ENCODE assay signal across 8 mouse cellular contexts in genomic region chr6:84425823-84426222, GRCm38 (mm10).
A peak's percentile ranks its signal among the peaks of the same experiment; 100 is the strongest.
DNase-seq lines count a peak whose midpoint lies in the region; ATAC-seq and TF ChIP-seq lines count a peak whose summit lies in the region.

No protein-coding gene starts in this region.

- peak; percentile 63 for TF ChIP-seq CTCF in kidney, adult 2 months (conservative IDR thresholded peaks at IDR 0.05; ENCODE audit: insufficient read depth, insufficient read length, low read depth, low read length)
- TF ChIP-seq CTCF in liver, postnatal 0 days (IDR thresholded peaks at IDR 0.05; ENCODE audit: low read depth) = peak; percentile 68
- TF ChIP-seq CTCF in stomach, postnatal 0 days (IDR thresholded peaks at IDR 0.05; ENCODE audit: low read depth) = peak; percentile 87

- ATAC-seq in kidney, embryonic 14.5 days (ENCODE audit: low FRiP score, low TSS enrichment) = no peak
- 0 out of 2 replicates have a peak, but pooled peaks have one; percentile 61 for ATAC-seq in hindbrain, embryonic 15.5 days (ENCODE audit: low FRiP score, low read depth)
- no peak for ATAC-seq in liver, postnatal 0 days
- 0 out of 2 replicates have a peak, but pooled peaks have one; percentile 51 for ATAC-seq in stomach, postnatal 0 days (ENCODE audit: low FRiP score, low TSS enrichment)

- TF ChIP-seq POLR2A in kidney, adult 2 months (IDR thresholded peaks at IDR 0.05; ENCODE audit: low read depth, low read length) = no peak

- H3K4me3 ChIP-seq in kidney, adult 2 months (ENCODE audit: insufficient read depth, low read depth, low read length) = no peak overlapping the region
- H3K4me3 ChIP-seq in kidney, embryonic 14.5 days (ENCODE audit: low read length) = no peak overlapping the region
- no peak overlapping the region for H3K4me3 ChIP-seq in hindbrain, embryonic 15.5 days
- H3K4me3 ChIP-seq in liver, postnatal 0 days (ENCODE audit: low read depth, low read length) = no peak overlapping the region
- no peak overlapping the region for H3K4me3 ChIP-seq in stomach, postnatal 0 days (ENCODE audit: low read depth, low read length)

- no peak overlapping the region for H3K9ac ChIP-seq in kidney, embryonic 14.5 days (ENCODE audit: low read depth, low read length)
- no peak overlapping the region for H3K9ac ChIP-seq in hindbrain, embryonic 15.5 days
- no peak overlapping the region for H3K9ac ChIP-seq in liver, postnatal 0 days (replicated peaks)
- no peak overlapping the region for H3K9ac ChIP-seq in stomach, postnatal 0 days (ENCODE audit: low read length)

- H3K27me3 ChIP-seq in kidney, adult 2 months (replicated peaks; ENCODE audit: control insufficient read depth, insufficient read depth, low read length) = no peaks in the 10 kb centered on the region
- peaks cover 77% of the 10 kb centered on the region for H3K27me3 ChIP-seq in kidney, embryonic 14.5 days (ENCODE audit: control insufficient read depth, insufficient read depth, low read length)
- H3K27me3 ChIP-seq in hindbrain, embryonic 15.5 days = no peaks in the 10 kb centered on the region; the same call in 1 of the 2 replicates
- no peaks in the 10 kb centered on the region for H3K27me3 ChIP-seq in liver, postnatal 0 days (ENCODE audit: insufficient read depth, low read length)
- H3K27me3 ChIP-seq in stomach, postnatal 0 days (ENCODE audit: control insufficient read depth, insufficient read depth, low read length) = no peaks in the 10 kb centered on the region

- H3K36me3 ChIP-seq in kidney, adult 2 months (ENCODE audit: control insufficient read depth, insufficient read depth, low read length) = no peaks in the 10 kb centered on the region
- H3K36me3 ChIP-seq in kidney, embryonic 14.5 days (ENCODE audit: control insufficient read depth, insufficient read depth, low read length) = no peaks in the 10 kb centered on the region
- no peaks in the 10 kb centered on the region for H3K36me3 ChIP-seq in hindbrain, embryonic 15.5 days
- no peaks in the 10 kb centered on the region for H3K36me3 ChIP-seq in liver, postnatal 0 days (replicated peaks; ENCODE audit: insufficient read depth, low read length)
- H3K36me3 ChIP-seq in stomach, postnatal 0 days (ENCODE audit: control insufficient read depth, insufficient read depth, low read length) = no peaks in the 10 kb centered on the region

- 41% methylated on average over 4 of the region's 4 CpGs for WGBS in kidney, adult 2 months
- WGBS in kidney, embryonic 14.5 days = 52% methylated on average over 4 of the region's 4 CpGs
- WGBS in hindbrain, embryonic 15.5 days = 42% methylated on average over 4 of the region's 4 CpGs
- 46% methylated on average over 4 of the region's 4 CpGs for WGBS in liver, postnatal 0 days (ENCODE audit: insufficient replicate concordance)
- WGBS in stomach, postnatal 0 days = 61% methylated on average over 4 of the region's 4 CpGs

- no peak for TF ChIP-seq EP300 in liver, postnatal 0 days (IDR thresholded peaks at IDR 0.05; ENCODE audit: low read depth)
- no peak for TF ChIP-seq EP300 in stomach, postnatal 0 days (optimal IDR thresholded peaks at IDR 0.05)

- H3K4me2 ChIP-seq in kidney, embryonic 14.5 days (replicated peaks; ENCODE audit: low read depth, low read length) = no peak overlapping the region
- H3K4me2 ChIP-seq in hindbrain, embryonic 15.5 days = no peak overlapping the region
- H3K4me2 ChIP-seq in liver, postnatal 0 days (ENCODE audit: low read depth, low read length) = no peak overlapping the region
- H3K4me2 ChIP-seq in stomach, postnatal 0 days (replicated peaks; ENCODE audit: low read depth) = no peak overlapping the region

- no peak overlapping the region for H3K27ac ChIP-seq in kidney, adult 2 months (ENCODE audit: insufficient read depth, low read depth, low read length)
- H3K27ac ChIP-seq in kidney, embryonic 14.5 days (ENCODE audit: low read depth, low read length) = no peak overlapping the region
- H3K27ac ChIP-seq in hindbrain, embryonic 15.5 days (replicated peaks) = no peak overlapping the region
- no peak overlapping the region for H3K27ac ChIP-seq in liver, postnatal 0 days (ENCODE audit: low read depth)
- H3K27ac ChIP-seq in stomach, postnatal 0 days (replicated peaks) = no peak overlapping the region

- no peaks in the 10 kb centered on the region for H3K9me3 ChIP-seq in kidney, embryonic 14.5 days (ENCODE audit: control insufficient read depth, low read length)
- no peaks in the 10 kb centered on the region for H3K9me3 ChIP-seq in hindbrain, embryonic 15.5 days
- no peaks in the 10 kb centered on the region for H3K9me3 ChIP-seq in liver, postnatal 0 days (ENCODE audit: low read length)
- H3K9me3 ChIP-seq in stomach, postnatal 0 days (ENCODE audit: control insufficient read depth, low read length) = no peaks in the 10 kb centered on the region

- H3K4me1 ChIP-seq in kidney, adult 2 months (ENCODE audit: control insufficient read depth, insufficient read depth, low read length) = no peaks in the 10 kb centered on the region
- H3K4me1 ChIP-seq in kidney, embryonic 14.5 days (ENCODE audit: control insufficient read depth, insufficient read depth, low read length) = no peaks in the 10 kb centered on the region
- no peaks in the 10 kb centered on the region for H3K4me1 ChIP-seq in hindbrain, embryonic 15.5 days (replicated peaks)
- H3K4me1 ChIP-seq in liver, postnatal 0 days (ENCODE audit: insufficient read depth) = peaks cover 3% of the 10 kb centered on the region; the same call in 1 of the 2 replicates
- H3K4me1 ChIP-seq in stomach, postnatal 0 days (replicated peaks; ENCODE audit: control insufficient read depth, insufficient read depth) = no peaks in the 10 kb centered on the region

- peak; percentile 24 for DNase-seq in kidney, adult 2 months
- DNase-seq in ZHBTc4 (ENCODE audit: low read depth, low spot score) = peak; percentile 31
- peak; percentile 47 to 61 for DNase-seq in cerebellum, postnatal 36 days
- peak; percentile 25 for DNase-seq in liver, postnatal 0 days
- DNase-seq in stomach, postnatal 0 days (ENCODE audit: low spot score) = peak; percentile 54
- DNase-seq in thymus, postnatal 0 days (ENCODE audit: low spot score) = no peak

Comparison
In these comparisons a context has a peak if more than half of its experiments do, and no peak if none do; other contexts are left out.
1. ATAC-seq: peak in hindbrain, embryonic 15.5 days (single experiment) and stomach, postnatal 0 days (single experiment); none in kidney, embryonic 14.5 days (single experiment) and liver, postnatal 0 days (single experiment).
2. Peak in every context shown above with its lines, with median percentiles within 50 percentile points of each other: CTCF ChIP-seq.